In the genomic region with DNA sequence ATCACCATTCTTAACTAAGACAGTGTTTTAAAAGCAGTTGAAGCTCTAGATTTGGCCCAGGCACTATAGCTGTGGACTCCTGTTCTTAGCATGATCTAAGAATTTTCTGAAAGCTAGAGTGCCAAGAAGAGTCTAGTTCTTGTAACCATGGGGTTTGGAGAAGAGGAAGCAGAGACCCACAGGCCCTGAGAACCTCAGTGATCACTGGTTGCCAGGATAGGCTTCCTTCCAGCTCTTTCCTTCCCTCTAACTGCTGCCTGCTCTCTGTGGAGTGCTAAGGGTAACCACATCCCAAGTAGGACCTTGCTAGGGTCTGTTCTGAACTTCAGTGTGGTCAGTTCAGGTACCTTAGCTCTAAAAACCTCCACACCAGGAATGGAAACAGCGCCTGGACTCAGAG, we compare ENCODE assay signal across 17 mouse cellular contexts.
"Had no signal": no experiment of that assay in that cellular context is flagged by ENCODE, and none has a peak within 500 bp of the region (broad histone marks: within the 10 kb centered on the region; RNA-seq: fewer than 3 reads in every experiment).

No protein-coding gene starts in this region.

- H3K4me1 ChIP-seq: midbrain, embryonic 10.5 days; midbrain, embryonic 12.5 days; neural tube, embryonic 13.5 days; neural tube, embryonic 15.5 days; stomach, embryonic 15.5 days had no signal

- H3K4me2 ChIP-seq: lung, embryonic 14.5 days; midbrain, embryonic 12.5 days; neural tube, embryonic 13.5 days; neural tube, embryonic 15.5 days; stomach, embryonic 15.5 days had no signal

- H3K36me3 ChIP-seq: midbrain, embryonic 10.5 days; midbrain, embryonic 12.5 days; neural tube, embryonic 13.5 days; neural tube, embryonic 15.5 days; stomach, embryonic 15.5 days had no signal

- H3K4me3 ChIP-seq: midbrain, embryonic 10.5 days; midbrain, embryonic 12.5 days; myocyte; neural tube, embryonic 13.5 days; neural tube, embryonic 15.5 days; stomach, embryonic 15.5 days had no signal

- ATAC-seq: midbrain, embryonic 16.5 days had no signal

- H3K9me3 ChIP-seq: midbrain, embryonic 10.5 days; midbrain, embryonic 12.5 days; neural tube, embryonic 13.5 days; neural tube, embryonic 15.5 days; stomach, embryonic 15.5 days had no signal

- DNase-seq: lung, adult 18-20 months; lung, embryonic 14.5 days; lung, postnatal 10 days; lung, postnatal 4 days; midbrain, embryonic 14.5 days; right cerebral cortex, postnatal 14 days; thymus, adult 2 months; thymus, postnatal 25 days; thymus, postnatal 4 days had no signal

- H3K27ac ChIP-seq: midbrain, embryonic 10.5 days; midbrain, embryonic 12.5 days; neural tube, embryonic 13.5 days; neural tube, embryonic 15.5 days; stomach, embryonic 15.5 days; stomach, postnatal 0 days had no signal

- H3K9ac ChIP-seq: lung, embryonic 14.5 days; midbrain, embryonic 12.5 days; neural tube, embryonic 13.5 days; neural tube, embryonic 15.5 days; stomach, embryonic 15.5 days had no signal

- H3K27me3 ChIP-seq: midbrain, embryonic 12.5 days; neural tube, embryonic 13.5 days; neural tube, embryonic 15.5 days; stomach, embryonic 15.5 days had no signal
